Mouse (Mus musculus) CD4-positive, CD25-positive, alpha-beta regulatory T cell, adult 2 months (primary cell): ENCODE data around the gene Afg3l1.
A peak's percentile ranks its signal among the peaks of the same experiment; 100 is the strongest.
"Not testable (repeated sequence)": the region's sequence is repeated elsewhere in the genome, so short reads cannot be mapped to it uniquely, and the experiment has no call there.

Experiments
- DNase-seq: peaks from one replicate; pipeline ENCODE4 v3.0.0-alpha.2; 2012; ENCODE audit warnings: low read depth, low spot score

Gene Afg3l1

DNA sequence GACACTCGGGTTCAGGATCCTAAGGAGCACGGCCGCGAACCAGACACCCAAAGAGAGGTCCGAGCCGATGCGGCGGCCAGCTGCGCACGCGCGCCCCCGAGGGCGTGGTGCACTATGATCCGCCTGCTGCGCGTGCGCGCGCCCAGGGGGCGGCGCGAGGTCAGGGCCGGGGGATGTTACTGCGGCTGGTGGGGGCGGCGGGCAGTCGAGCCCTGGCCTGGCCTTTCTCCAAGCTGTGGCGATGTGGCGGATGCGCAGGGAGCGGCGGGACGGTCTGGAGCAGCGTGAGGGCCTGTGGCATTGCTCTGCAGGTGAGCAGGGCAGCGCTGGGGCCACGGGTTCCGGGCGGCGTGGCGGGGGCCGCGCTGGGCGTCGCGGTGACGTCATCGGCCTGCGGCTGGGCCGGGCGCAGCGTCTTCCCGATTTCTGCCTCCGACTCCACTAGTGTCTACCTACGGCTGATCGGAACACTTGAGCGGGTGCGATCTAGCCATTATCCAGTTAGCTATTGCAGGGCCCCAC, at the start of gene Afg3l1:
Gene Afg3l1, plus strand, starts transcription at position 167 of the 522 bp plus-strand sequence.
- DNase-seq, result peak; percentile 94

DNA sequence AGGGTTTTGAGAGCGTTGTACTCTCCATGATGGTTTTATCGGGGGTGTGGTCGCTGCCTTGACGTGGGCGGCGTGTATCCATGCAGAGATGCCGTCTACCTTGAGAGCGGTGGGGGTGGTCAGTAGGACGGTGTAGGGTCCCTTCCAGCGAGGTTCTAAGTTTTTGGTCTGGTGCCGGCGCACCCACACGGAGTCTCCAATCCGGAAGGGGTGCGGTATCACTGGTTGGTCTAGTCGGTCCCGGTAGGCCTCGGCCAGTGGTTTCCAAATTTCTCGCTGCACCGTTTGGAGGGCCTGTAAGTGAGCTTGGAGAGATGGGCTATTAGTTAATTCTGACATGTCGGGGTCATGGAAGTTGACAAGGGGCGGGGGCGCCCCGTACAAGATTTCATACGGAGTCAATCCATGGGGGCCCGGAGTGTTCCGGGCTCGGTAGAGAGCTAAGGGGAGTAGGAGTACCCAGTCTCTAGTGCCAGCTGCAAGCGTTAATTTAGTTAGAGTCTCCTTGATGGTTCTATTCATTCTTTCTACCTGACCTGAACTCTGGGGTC, 49.3 kb upstream of the Afg3l1 start:
- no peak for DNase-seq

DNA sequence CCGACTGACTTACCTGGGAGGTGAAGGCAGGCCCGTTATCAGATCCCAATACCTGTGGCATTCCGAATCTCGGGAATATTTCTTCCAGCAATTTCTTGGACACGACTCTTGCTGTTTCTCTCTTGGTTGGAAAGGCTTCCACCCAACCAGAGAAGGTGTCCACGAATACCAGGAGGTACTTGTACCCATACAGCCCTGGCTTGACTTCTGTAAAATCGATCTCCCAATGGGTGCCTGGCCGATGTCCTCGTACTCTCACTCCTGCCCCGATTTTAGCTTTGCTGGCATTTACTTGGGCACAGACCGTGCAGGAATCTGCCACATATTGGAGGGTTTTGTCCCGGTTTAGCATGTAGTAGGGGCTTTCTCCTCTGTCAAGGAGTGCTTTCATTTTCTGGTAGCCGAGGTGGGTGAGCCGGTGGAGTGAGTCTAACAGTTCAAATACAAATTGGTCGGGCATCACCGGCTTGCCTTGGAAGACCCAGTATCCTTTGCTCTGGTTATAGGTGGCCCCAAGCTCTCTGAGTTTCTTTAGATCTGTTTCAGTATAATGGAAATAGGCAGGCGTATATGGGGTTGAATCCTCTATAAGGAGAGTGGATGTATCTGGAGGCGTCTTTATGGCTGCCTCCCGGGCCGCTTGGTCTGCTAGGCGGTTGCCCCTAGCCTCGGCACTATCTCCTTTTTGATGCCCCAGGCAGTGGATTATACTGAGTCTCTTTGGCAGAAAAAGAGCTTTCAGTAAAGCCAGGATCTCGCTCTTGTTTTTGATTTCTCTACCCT, 48.6 kb upstream of the Afg3l1 start:
- DNase-seq, result no peak

DNA sequence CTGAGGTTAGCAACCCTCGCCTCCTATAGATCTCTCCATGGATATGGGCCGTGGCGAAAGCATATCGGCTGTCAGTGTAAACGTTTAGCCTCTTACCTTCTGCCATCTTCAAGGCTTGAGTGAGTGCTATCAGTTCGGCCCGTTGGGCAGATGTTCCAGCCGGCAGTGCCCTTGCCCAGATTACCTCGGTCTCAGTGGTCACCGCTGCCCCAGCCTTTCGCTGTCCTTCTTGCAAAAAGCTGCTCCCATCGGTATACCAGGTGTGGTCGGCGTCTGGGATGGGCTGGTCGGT, 48.0 kb upstream of the Afg3l1 start:
- DNase-seq, result not testable (repeated sequence)

DNA sequence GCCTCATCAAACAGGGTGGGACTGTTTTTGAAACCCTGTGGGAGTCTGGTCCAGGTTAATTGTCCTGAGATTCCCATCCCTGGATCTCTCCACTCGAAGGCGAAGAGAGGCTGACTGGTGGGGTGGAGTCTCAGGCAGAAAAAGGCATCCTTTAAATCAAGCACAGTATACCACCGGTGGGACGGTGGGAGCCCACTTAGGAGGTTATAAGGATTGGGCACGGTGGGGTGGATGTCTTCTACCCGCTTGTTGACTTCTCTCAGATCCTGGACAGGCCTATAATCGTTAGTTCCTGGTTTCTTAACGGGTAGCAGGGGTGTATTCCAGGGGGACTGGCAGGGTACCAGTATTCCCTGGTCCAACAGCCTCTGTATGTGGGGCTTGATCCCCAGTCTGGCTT, 46.8 kb upstream of the Afg3l1 start:
- DNase-seq, result not testable (repeated sequence)

DNA sequence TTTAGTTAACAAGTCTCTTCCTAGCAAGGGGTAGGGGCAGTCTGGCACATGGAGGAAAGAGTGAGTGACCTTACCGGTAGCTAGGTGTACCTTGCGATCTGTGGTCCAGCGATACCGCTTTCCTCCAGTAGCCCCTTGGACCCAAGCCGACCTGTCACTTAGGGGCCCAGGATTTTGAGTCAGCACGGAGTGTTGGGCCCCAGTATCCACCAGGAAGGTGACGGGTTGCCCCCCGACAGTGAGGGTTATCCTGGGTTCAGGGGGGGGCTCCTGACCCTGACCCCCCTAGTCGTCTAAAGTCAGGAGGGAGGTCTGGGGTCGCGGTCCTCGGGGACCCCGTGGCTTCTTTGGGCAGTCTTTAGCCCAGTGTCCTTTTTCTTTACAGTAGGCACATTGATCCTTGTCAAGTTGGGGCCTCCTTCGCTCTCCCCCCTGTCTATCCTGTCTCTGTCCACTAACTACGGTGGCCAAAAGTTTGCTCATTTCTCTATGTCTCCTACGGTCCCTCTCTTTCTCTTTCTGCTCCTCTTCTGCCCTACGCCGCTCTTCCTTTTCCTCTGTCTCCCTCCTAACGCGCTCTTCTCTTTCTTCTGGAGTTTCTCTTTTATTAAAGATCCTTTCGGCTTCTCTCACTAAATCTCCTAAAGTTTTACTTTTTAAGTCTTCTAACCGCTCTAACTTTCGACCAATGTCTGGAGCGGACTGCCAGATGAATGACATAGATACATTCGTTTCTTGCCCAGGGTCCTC, 45.9 kb upstream of the Afg3l1 start:
- no peak for DNase-seq

DNA sequence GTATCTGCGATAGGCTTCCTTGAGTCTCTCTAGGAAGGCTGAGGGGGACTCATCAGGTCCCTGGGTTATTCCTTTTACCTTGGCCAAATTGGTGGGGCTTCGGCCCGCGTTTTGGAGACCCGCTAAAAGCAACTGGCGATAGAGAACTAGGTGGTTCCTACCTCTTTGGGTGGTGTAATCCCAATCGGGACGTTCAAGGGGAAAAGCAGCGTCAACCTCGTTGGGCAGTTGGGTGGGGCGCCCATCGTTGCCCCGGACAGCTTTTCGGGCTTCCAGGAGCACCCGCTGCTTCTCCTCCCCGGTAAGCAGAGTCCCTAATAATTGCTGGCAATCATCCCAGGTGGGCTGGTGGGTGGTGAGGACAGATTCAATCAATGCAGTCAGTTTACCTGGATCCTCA, 45.3 kb upstream of the Afg3l1 start:
- DNase-seq, result no peak

DNA sequence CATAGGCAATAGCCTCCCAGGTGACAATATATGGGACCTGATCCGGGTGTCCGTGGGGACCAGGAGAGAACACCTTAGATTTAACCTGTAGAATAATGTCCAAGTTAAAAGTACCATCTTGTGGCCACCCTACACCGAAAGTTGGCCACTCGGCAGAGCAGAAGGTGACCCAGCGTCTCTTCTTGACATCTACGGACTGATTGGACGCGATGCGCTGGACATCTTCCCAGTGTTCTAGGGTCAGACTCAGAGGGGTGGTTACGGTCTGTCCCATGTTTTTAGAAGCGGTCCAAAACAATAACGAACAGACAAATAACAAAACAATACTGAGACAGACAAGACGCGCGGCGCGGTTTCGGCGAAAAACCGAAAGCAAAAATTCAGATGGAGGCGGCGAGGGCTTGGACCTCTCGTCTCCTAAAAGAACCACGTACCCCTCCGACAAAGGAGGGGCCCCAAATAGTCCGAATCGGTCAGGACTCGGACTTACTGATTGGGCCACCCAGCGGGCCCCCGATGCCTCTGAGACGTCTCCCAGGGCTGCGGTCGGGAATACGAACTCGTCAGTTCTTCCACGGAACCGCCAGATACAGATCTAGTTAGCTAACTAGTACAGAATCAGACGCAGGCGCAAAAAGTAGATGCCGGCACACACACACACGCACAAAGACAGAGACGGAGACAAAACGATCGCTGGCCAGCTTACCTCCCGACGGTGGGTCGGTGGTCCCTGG, 44.3 kb upstream of the Afg3l1 start:
- DNase-seq, result not testable (repeated sequence)

DNA sequence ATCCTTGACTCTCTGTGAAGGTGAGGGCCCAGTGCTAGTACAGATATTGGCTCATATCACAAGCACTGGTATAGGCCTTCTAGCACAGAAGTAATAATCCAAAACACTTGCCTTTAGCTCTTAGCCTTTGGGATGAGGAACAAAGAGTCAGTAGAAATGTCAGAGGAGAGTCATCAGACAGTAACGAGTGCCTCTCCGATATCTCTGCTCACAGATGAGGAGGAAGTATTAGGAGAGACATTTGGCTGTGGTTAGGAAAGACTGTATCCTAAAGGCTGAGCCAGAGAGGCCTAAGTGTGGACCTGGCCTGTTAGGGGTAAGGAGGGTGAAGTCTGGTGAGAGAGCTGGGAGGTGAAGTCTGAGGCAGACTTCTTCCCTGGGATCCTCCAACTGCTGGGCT, 35.9 kb upstream of the Afg3l1 start:
- no peak for DNase-seq

DNA sequence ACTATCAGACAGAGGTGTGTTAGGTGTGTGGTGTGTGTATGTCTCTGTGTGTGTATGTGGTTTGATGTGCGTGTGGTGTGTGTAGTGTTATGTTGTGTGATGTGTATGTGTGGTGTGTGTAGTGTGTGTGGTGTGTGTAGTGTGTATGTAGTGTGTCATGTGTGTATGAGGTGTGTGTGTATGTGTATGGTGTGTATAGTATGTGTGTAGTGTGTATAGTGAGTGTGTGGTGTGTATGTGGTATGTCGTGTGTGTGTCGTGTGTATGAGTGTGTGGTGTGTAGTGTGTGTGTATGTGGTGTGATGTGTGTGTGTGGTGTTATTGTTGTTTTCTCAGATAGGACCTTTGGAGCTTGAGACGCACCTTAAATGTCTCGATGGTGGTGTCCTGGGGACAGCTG, 35.4 kb upstream of the Afg3l1 start:
- no peak for DNase-seq

DNA sequence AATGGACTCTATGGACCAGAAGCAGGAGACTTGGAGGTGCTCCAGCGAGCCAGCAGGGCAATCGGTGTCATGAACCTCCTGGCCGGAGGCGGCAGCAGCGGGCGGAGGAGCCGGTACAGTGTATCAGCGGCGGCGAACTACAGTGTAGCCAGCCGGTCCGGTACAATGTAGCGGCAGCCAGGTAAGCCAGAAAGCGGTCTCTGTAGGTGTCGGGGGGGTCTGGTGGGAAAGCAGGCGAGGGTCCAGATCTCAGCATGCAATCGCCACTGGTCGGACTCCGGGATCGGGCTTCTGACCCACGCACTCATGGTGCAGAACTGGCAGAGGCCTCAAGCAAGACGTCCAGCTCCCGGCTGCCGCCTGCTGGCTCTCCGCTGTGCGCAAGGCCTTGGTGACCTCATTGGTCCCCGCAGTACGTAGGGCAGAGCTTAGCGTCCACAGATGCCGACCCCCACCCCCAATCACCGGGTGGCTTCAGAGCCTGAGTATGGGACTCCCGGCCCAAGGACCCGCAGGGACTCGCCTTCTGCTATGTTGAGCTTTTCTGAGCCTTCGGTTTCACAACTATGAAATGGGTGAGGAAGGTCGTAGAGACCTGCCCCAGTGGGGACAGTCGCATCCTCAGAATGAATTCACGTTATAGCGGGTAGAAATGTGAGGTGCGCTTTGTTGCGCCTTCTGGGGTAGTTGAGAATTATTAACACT, 34.7 kb upstream of the Afg3l1 start:
- peak; percentile 94 for DNase-seq

DNA sequence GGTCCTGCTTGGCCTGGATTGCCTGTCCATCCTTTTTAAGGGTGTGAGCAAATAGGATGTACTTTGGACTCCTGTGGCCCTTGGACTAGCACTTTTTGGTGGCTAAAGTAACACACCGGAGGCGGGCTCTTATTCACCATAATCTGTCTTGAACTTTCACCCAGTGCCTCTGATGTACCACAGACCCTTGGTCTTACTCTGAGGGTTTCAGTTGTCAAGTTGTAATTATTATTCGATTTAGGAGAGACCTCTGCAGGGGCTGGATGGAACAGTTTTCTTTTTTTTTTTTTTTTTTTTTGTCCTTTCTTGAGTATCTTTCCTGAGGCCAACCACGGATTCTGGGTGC, 34.2 kb upstream of the Afg3l1 start:
- DNase-seq, result no peak

DNA sequence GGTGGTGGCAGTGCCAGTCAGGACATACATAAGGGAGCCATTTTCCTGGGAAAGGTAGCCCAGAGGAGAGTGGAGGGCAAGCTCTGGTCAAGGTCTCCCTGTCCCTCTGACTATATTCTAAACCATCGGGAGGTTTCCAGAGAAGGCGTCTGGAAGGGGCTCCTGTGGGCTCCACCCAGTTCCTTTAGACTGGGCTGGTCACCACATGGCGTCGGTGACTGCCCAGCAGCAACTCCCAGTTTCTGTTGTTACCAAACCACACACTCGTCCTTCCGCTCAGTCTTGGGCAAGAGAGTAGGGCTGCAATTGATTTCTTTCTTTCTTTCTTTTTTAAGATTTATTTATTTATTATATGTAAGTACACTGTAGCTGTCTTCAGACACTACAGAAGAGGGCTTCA, 33.6 kb upstream of the Afg3l1 start:
- DNase-seq, result no peak

DNA sequence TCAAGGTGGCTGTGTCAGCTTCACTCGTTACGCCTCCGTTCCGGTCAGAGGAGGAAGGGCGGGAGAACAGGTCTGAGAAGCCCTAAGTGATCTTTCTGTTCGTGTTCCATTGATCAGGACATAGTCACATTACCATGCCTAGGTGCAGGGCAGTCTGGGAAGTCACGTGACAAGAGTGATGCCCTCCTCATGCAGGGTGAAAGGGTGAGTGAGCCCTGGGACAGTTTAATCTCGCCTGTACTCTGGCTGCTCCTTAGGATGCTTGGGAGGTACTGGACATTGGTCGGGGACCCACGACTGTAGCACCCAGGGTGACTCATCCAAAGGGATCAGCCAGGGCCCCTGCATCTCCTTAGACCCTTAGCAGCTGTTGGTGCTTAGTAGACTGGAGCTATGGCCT, 31.7 kb upstream of the Afg3l1 start:
- no peak for DNase-seq

DNA sequence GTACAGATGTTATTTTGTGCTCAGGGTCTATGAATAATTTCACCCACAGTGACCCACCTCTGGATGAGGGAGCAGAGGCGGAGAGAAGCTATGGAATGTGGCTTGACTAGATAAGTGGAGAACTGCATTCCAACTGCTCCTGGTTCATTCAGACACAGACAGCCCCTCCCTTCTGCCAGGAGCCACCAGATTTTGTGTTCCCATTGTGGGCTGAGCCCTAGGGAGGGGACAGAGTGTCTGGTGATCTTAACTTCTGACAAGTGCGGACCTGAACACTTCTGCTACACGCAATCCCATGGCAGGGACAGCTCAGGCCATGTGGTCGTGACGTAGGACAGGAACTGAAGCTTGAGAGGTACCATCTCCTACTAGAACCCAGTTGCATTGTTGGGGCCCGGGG, 30.9 kb upstream of the Afg3l1 start:
- DNase-seq, result no peak

DNA sequence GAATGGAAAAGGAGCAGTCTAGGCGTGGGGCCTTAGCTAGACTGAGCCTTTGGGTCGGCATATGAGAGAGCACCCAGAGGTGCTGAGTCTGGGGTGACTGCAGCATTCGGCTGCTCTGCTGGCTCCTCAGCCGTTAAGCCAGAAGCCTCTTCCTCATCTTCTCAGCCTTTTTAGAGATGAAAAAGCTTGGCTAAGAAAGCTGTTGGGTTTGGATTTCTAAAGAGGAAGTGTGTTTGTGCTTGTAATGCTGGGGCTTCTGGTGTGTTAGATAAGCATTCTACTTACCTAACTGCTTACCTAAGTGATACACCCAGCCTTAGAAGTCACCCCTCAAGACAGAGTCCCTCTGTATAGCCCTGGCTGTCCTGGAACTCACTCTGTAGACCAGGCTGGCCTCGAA, 26.9 kb upstream of the Afg3l1 start:
- no peak for DNase-seq

DNA sequence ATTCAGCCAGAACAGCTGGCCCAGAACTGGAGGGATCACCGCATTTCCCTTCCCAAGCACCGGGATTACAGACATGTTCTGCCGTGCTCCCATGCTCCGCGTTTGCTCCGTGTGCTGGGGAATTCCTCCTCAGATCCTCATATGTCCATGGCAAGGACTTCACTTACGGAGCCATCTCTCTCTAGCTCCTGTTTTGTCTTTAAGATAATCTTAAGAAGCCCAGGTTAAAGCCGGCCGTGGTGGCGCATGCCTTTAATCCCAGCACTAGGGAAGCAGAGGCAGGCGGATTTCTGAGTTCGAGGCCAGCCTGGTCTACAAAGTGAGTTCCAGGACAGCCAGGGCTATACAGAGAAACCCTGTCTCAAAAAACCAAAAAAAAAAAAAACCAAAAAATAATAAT, 26.0 kb upstream of the Afg3l1 start:
- not testable (repeated sequence) for DNase-seq

DNA sequence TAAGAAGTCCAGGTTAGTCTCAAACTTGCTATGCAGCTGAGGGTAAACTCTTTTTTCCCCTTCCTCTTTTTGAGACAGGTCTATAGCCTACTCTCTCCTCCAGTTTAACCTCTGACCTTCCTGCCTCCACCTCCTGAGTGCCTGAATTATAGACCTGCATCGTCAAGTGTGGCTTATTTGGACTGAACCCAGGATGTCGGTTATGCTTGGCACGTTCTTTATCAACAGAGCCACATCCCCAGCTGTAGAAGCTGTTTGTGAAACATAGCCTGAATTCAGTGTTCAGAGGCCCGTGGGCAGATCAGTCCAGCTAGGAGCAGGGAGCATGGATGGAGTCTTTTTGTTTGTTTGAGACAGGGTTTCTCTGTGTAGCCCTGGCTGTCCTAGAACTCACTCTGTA, 25.6 kb upstream of the Afg3l1 start:
- DNase-seq, result no peak

DNA sequence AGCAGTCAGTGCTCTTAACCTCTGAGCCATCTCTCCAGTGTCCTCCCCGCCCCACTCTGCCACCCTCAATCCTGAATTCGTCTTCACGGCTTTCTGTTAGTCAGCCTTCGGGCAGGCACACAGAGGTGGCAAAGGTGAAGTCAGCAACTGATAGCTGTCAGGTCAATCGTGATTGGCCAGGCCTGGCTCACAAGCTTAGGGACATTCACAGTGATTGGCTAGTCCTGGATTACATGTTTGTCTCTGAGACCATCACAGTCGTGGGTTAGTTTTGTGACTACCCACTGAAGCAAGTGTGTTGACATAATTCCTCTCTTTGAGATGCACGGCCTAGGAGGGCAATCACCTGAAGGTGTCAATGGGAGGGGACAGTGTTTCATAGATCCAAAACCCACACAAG, 24.4 kb upstream of the Afg3l1 start:
- DNase-seq, result no peak

DNA sequence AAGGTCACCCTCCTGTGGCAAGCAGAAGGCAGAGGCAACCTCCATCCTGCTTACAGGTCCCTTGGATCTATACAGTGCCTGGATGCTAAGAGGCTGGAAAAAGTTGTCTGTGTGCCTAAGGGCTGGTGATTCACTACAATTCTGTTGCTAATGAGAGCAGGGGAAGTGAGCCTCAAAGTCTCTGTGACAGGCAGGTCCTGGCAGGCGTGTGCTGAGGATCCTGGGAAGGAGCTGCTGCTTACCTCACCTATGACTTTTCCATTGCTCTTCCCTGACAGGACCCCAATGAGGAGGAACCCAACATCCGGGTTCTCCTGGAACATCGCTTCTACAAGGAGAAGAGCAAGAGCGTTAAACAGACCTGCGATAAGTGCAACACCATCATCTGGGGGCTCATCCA, 23.8 kb upstream of the Afg3l1 start:
- no peak for DNase-seq

DNA sequence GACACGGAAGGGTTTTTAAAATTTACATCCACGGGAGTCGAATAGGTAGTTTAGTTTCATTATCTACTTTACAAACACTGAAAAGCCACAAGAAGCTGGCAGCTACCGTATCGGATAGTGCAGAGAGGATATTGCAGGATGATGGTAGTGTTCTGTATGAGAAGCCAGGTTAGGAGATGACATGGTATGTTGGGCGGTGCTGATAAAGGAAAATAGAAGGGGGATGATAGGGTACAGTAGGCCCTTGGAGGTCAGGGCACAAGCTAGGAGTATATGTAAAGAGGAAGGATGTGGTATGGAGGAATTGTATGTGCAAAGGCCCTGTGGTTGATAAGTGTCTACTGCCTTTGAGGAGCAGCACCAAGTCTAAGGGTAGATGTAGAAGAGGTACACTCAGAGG, 23.1 kb upstream of the Afg3l1 start:
- DNase-seq, result no peak

DNA sequence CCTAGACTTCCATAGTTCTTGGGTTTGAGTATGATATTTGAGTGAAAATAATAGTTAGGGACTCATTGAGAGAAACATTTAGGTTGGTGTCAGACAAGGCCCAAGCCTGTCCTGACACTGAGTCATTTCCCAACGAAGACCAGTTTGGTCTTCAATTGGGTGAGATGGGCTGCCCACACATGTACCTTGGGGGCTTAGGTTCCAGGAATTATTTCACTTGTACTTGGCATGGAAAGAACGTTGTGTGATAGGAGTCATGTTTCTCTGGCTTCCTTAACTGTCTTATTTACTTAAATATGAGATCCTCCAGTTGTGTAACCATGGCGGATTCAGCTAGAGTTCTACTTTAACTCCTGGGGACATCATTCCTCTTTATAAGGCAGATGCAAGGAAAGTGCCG, 14.1 kb upstream of the Afg3l1 start:
- no peak for DNase-seq
